Mouse (Mus musculus) left cerebral cortex, adult 11 months (tissue): ENCODE results near the gene Eif2s3x.
A peak's percentile ranks its signal among the peaks of the same experiment; 100 is the strongest.
"Not testable (repeated sequence)": the region's sequence is repeated elsewhere in the genome, so short reads cannot be mapped to it uniquely, and the experiment has no call there.

Source experiments
- DNase-seq: peaks from one replicate; pipeline ENCODE4 v3.0.0; 2022; ENCODE audit warnings: low spot score

Gene Eif2s3x

DNA sequence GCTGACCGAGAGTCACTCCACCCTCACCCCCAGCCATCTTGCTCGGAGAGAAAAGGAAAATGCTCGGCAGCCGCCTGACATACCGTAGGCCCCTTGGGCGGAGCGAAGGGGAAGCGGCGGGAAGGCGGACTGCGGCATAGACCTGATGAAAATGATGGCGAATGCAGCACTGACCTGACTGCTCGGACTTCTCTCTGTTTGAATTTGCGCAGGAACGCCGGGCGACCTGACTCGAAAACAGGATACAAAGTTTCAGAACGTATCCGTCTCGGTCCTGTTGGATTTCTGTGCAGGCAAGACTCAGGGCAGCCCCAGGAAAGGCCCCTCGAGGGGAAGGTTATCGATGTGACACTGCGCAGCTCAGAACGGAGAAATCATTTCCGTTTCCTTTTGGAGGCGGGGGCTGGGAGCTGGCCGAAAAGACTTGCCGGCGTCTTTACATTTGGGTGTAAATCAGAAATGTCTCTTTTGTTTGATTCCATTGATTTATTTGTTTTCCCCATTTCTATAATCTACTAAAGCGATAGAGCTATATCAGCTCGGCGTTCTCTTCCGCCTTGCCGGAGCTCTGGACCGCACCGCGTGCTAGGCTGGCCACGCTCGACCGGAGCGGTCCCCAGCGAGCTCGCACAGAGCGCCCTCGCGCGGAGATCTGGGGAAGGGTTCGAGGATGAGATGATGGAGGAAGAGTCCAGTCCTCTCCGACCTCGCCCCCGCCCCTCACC, at the start of gene Eif2s3x:
TSS of gene Eif2s3x (minus strand) at position 266 of the 725 bp plus-strand sequence.
- DNase-seq, result peak; percentile 74

DNA sequence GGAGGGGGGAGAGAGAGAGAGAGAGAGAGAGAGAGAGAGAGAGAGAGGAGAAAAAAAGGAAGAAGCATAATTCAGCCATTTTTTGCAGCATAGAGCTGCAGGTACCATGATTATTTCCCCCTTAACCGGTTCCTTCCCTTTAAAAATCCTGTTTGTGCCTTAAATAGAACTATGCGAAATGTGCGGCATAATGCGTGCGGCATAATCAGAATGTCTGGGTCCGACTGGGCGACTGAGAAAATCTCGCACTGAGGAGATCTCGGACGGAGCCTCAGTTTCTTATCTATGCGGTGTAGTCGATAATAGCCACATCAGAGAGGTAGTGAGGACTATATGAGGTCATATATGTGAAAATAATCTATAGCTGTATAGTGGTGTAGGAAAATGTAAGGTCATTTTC, 22.9 kb upstream of the Eif2s3x start:
- no peak for DNase-seq

DNA sequence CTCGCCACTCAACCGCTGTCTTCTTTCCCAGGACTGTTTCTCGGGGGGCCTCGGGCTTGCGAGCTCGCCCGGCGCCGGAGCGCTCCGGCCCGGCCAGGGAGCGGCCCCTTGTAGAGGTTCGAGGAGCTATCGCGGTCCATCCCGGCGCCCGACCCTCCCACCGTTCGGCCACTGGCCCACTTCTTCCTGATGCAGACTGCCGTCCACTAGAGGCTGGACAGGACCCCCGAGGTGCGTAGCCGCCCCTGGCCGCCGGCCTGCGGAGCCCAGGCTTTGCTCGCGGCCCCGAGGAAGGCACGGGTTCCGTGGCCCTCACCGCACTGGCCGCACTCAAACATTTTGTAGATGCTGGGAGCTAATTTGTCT, 22.5 kb upstream of the Eif2s3x start:
- no peak for DNase-seq

DNA sequence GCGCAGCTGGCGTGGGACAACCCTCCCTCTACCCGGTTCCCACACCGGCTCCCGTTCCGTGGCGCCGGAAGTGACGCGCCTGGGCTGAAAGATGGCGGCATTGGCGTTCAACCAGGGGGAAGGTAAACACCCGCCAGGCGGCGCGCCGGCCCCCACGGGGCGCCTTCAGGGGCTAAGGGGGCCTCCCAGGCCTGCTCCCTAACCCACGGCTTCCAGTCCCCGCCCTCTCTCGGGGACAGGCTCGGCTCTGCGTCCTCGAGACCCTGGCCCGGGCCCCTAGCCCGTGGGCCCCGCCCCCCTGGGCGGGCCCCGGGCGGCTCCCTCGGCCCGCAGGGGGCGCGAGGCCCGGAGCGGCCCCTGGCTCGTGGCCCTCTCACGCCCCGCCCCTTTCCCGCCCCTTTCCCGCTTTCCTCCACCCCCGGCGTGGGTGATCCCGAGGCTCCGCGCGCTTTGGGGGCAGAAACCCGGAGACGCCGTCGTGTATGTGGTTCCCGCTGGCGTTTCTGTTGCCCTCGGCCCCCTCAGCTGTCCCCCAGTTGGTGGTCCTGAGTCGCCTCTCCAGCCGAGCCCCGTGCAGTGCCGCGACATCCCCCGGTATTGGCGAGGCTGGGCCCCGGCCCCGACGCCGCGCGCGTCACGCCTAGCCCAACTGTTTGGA, 22.0 kb upstream of the Eif2s3x start, which contains the start of gene Klhl15:
TSS of gene Klhl15 (plus strand) at position 68 of the 658 bp plus-strand sequence.
- peak; percentile 75 for DNase-seq

DNA sequence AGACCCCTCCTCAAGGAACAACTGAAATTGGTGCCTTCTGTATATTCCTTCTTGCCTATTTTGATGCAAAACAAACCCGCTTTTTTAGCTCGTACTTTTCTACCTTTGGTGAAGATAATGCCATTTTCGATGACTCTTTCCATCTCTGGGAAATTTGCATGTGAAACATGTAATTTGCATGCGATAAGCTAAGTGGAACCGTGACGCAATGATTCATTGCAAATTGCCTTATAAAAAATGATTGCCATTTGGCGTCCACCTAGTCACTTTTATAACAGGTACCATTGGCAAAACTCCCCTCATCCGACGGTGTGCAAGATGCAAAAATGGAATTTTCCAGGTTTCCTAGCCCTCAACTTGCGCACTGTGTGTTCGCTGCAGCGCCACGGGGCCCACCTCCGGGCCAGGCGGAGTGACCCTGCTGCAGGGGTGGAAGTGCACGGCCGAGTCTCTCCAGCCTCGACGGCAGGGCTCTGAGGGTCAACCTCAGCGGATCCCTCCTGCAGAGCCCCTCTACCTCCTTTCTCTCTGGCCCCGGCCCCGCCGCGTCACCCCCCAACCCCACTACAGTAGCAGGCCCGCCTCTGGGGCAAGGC, 21.4 kb upstream of the Eif2s3x start:
- no peak for DNase-seq

DNA sequence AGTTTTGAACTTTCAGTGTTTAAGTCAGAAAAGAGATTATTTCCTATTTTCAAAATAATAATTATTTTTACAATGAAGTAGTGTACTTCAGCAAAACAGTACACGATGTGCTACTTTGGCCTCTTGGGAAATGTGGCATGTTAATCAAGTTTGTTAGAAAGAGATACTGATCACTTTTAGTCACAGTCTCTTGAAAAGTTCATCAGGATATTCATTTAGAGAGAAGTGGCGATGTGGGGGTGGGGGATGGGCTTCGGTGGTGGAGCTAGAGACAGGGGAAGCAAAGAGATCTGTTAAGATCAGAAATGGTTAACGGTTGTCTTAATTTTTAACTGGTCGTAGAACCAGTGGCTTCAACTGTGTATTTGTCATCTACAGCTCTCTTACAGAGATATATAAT, 20.8 kb upstream of the Eif2s3x start:
- no peak for DNase-seq

DNA sequence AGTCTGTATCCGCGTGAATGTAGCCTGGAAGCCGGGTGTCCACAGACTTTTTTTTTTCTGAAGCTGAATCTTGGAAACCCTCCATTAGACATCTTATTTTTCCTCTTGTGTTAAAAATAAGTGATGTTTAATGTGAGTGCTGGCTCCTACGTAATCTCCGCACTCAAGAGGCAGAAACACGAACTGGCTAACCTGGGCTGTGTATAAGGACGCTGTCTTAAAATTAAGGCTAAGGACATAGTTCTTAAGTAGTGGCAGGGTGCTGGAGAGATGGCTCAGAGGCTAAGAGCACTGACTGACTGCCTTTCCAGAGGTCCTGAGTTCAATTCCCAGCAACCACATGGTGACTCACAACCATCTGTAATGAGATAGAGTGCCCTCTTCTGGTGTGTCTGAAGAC, 722 bp upstream of the Eif2s3x start:
- DNase-seq, result no peak

DNA sequence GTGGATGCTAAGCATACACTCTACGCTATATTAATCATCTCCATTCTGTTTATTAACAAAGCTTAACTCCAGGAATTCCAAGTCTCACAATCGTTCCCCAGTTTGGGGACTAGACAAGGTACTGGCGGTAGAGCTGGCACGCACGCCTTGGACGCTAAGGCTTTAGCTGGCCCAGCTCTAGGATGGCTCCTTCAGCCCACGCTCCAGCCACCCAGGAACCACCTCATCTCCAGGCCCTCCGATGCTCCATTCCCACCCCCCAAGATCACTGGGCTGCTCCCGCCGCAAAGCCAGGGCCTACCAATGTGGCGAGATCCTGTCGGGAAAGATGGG, 432 bp downstream of the Eif2s3x start:
- no peak for DNase-seq

DNA sequence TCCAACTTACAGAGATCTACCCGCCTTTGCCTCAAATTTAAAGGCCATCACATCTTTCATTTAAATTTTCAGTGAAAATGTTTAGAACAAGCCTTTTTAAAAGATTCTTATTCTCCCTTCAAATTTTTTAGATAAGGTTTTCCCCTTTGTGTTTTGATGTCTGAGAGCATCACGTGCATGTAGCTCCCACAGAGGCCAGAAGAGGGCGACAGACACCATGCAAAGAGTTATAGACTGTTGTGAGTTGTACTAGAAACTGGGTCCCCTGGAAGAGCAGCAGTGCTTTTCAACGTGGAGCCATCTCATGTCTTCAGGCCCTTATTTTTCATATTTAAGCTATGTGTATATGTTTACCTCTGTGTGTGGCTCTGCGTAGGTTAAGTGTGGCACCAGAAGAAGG, 14.9 kb downstream of the Eif2s3x start:
- no peak for DNase-seq

DNA sequence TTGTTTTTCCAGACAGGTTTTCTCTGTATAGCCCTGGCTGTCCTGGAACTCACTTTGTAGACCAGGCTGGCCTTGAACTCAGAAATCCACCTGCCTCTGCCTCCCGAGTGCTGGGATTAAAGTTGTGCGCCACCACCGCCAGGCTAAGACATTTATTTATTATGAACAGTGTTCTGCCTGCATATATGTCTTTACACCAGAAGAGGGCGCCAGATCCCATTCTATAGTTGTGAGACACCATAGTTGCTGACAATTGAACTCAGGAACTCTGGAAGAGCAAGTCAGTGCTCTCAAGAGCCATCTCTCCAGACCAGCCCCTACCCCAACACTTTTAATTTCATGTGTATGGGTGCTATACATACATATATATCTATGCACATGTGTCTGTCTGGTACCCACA, 18.8 kb downstream of the Eif2s3x start:
- DNase-seq, result not testable (repeated sequence)

DNA sequence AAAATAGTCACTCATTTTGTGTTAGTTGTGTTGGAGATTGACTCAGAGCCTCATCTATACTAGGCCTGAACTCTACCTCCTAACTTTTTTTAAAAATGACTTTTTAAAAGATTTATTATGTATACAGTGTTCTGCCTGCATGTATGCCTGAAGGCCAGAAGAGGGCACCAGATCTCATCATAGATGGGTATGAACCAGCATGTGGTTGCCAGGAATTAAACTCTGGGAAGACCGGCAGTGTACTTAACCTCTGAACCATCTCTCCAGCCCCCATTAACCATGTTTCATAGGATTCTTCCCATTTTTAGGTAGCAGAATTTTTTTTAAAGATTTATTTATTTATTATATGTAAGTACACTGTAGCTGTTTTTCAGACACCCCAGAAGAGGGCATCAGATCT, 27.5 kb downstream of the Eif2s3x start:
- DNase-seq, result no peak

DNA sequence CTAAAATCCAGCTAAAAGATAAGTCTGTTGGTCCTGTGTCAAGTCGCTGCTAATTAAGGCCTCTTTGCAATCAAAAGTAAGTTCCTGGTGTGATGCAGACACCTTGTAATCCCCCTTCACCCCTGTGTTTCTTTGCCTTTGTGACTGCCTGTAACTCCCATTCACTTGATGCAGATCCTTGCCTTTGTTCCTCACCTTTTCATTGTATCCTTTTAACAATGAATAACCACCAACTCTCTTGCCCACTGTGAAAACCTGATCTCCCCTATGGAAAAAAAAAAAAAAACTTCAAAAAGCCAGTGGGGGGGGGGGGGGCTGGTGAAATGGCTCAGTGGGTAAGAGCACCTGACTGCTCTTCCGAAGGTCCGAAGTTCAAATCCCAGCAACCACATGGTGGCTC, 28.8 kb downstream of the Eif2s3x start:
- no peak for DNase-seq

DNA sequence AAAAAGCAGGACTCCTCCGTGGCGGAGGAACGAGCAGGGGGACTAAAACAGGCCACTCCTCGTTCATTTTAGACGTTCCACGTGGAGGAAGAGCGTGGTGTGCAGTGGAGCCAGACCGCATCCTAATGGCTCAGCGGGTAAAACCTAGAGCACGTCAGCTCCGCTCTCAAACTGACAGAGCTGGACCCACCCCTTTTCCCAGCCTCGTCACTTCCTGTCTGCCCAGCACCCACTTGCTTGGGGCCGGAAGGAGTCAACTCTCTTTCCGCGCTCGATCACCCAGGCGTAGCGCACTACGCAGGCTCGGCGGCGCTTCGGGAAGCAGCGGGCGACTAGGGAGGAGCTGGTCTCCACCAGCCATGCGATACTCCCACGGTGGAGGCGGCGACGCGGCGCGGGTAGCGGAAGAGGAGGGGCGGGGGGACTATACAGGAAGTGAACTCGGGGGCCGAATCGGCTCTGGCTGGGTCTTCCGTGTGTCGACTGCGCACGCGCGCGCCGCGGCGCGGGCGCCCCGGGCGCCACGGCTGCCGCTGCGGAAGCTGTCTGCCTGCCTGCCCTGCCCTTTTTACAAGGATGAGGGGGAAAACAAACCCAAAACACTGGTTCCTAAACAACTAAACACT, 34.8 kb downstream of the Eif2s3x start:
- DNase-seq, result peak; percentile 83

DNA sequence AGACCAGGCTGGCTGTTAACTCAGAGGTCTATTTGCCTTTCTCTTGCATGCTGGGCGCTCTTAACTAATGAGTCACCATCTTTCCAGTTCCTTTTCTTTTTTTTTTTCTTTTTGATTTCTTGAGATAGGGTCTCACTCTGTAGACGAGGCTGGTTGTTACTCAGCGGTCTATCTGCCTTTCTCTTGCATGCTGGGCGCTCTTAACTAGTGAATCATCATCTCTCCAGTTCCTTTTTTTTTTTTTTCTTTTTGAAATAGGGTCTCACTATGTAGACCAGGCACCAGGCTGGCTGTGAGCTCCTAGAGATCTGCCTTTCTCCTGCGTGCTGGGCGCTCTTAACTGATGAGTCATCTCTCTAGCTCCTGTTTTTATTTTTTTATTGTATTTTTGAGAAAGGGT, 43.3 kb downstream of the Eif2s3x start:
- no peak for DNase-seq

DNA sequence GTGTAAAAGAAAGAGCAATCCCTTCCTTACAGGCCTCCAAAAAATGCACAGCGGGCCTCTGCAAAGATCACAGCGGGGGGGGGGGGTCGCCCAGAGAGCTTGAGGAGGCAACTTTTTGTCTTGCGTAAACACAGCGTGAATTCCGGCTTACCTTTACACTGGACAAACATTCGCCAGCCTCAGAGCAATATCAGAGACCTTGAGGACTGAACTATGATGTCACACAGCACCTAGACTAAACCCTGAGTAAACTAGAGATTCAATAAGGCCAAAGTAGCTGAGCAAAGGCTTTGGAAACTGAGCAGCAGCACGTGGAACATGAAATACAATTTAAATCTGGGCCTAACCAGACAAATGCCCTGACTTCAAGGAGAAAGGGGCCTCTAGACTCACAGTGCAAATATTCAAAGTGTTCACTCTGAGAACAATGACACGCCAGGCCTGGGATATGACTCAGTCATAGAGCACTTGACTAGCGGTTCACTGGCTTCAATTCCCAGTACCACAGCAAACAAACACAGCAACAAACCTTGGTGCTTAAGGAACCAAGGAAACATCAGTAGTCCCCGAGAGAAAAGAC, 60.3 kb downstream of the Eif2s3x start:
- no peak for DNase-seq

DNA sequence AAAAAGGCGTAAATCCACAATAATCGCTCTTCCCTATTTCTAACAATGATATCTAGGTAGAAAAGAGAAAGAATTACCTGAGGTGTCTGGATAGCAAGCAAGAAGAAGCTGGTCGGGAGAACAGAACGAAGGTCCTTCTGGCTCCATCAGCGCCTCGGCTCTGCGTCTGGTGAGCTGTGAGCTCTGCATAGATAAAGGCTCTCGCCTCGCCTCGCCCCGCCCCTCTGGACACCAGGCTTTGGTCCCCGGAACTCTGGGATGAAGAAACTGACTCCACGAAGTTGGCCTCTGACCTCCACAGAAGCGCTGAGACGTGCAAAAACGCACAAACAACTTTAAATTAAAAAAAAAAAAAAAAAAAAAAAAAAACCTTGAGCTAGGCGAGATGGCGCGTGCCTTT, 62.2 kb downstream of the Eif2s3x start:
- DNase-seq, result no peak

DNA sequence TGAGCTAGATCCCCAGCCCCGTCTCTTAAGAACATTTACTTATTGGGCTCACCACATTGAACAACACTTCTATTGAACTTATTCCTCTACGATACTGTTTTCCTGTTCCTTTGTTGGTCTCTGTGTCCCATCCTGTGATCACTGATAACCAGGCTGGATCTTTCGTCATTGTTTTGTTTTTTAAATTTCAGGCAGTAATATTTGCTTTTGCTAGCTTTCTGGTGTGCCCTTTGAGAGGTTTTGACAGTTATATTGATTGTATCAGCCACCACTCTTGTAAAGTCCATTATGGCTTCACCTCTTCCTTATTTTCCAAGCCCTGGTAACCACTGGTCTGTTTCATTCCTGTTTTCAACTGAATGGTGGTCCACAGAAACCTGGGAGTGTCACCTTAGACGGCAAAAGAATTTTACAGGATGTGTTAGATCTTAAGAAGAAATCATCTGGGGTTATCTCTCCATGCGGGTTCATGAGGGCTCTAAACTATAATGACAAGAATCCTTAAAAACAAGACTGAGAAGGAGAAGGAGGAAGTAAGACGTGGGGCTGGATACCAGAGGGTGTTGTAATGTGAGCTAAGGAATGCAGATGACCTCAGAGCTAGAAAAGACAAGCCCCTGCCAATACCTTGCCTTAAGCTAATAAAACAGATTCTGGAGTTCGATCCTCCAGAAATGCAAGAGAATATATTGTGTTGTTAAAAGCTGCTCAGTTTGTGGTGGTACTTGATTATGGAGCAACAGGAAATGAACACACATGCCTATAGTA, 70.5 kb downstream of the Eif2s3x start:
- no peak for DNase-seq

DNA sequence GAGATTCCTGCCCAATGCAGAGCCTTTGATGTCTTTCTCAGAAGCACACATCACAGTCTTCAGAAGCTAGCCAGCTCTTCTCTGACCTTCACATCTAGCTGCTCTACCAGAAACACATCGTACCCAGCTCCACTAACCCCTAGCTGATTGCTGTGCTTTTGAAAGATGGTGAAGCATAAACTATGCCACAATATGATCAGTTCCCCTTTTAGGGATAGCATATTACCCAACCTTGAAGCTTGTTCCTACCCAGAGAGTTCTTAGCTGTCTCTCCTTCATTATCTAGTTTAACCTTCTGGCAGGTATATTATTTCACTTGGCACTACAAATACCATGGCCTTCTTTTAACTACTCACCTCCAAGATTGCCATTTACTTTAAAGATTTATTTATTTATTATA, 72.6 kb downstream of the Eif2s3x start:
- DNase-seq, result no peak
